Mouse (Mus musculus) CD4-positive helper T cell, adult 2 months (primary cell): ENCODE measurements around the gene Dlg1.
A peak's percentile ranks its signal among the peaks of the same experiment; 100 is the strongest.

Source experiments
- DNase-seq: peaks from one replicate; pipeline ENCODE4 v3.0.0-alpha.2; 2012; ENCODE audit warnings: low read depth, missing footprints, low spot score

Dlg1 gene

GRCm38 (mm10) chr16:31903239-31903638 lies 240.0 kb downstream of the Dlg1 start:
- no peak for DNase-seq

DNA sequence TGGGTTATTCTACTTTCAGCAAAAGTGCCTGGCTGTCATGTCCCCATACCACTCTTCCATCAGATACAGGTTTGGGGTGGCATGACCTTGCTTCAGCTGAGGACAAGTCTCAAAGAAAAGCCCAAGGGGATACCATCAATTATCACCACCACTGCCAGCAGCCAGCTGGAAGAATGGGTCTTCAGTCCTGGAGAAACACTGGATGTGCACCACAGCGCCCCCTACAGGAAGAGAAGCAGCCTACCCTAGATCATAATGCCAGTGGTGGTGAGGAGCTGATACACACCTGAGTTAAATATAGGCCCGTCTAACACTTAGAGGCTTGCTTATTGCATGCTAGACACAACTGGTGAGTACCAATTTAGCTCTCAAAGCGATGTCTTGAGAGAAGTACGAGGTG lies 242.1 kb downstream of the Dlg1 start:
- DNase-seq: no peak

- no peak for DNase-seq
Measured at GRCm38 (mm10) chr16:31905891-31906825, 242.9 kb downstream of the Dlg1 start.

DNA sequence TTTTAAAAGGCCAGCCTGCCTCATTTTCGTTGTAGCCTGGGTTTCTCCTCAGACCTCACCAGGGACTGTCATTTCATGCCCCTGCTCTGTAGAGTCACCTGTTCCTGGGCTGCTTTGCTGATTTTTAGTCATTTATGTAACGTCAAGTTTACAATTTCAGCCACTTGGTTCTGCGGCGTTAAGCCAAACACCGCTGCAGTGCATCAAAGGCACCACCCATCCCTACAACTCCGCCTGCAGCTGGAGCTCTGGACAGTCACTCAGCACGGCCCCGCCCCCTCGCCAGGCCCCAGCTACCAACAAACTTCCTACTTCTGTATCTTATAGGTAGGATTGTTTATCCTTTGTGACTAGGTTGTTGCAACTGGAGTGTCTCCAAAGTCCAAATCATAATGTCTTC lies 243.7 kb downstream of the Dlg1 start:
- DNase-seq: no peak

- DNase-seq: no peak
Measured at GRCm38 (mm10) chr16:31908959-31909358, 245.7 kb downstream of the Dlg1 start.

DNA sequence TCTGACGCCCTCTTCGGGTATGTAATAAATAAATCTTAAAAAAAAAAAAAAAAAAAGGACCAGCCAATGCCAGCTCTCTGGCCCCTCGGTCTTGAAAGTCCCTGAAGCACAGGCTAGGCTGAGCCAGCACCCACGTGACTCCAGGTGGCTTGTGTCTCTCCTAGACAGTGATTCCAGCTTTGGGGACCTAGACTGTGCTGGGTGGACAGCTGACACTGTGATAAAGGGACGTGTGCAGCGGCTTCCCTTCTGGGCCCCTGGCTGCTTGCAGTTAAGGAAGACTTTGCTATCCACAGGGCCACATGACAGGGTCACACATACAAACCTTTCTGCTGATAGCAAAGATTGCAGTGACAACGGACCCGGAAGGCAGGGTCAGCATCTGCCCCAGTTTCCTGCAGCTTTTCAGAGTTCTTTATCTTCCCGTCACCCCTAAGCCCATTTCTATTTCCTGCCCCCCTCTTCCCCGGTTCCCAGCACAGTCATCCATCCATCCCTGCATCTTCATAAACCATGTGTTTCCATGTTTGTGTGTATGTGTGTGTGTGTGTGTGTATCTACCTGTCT lies 247.1 kb downstream of the Dlg1 start:
- no peak for DNase-seq

GRCm38 (mm10) chr16:31917776-31918175 lies 254.5 kb downstream of the Dlg1 start:
- DNase-seq: no peak

- peak; percentile 54 for DNase-seq
Measured at GRCm38 (mm10) chr16:31918248-31918724, 255.0 kb downstream of the Dlg1 start.

DNA sequence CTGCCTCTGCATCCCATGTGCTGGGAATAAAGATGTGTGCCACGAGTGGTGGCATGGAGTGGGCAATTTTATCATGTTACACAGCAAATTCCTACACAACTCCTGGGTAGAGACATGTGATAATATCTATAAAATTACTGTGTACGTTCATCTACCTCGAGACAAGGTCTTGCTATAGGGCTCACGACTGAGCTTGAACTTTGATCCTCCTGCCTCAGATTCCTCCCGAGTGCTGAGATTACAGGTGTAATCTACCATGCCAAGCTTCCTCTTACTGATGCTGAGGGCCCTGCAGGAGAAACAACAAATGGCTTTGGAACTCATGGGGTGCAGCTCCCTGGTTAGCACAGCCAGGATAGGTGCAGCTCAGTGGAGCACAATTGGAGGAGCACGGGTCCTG lies 261.1 kb downstream of the Dlg1 start:
- DNase-seq: no peak
